Mouse (Mus musculus) CH12.LX (cell line): Measurements from ENCODE around the gene Eri3. TPM values are rescaled to one million over a fixed set of nuclear protein-coding genes. Genes with fewer than 3 reads are reported as not detected.

Experiments used
- DNase-seq: peaks from one replicate; pipeline ENCODE4 v3.0.0-alpha.2; 2013; ENCODE audit errors: extremely low read depth
- H3K27ac ChIP-seq: 2 replicates; pipeline ENCODE4 v1.5.1; 2012; ENCODE audit warnings: low read depth, mild to moderate bottlenecking, control low read depth, moderate library complexity; ENCODE audit not compliant: insufficient read depth
- H3K27me3 ChIP-seq: replicated peaks from 2 replicates; pipeline ENCODE3; 2012; ENCODE audit warnings: inconsistent platforms
- H3K36me3 ChIP-seq, 2 experiments: replicated peaks in 1 of 2; 2 replicates each; pipeline versions ENCODE3 to v1.6.1; 2012; ENCODE audit warnings: inconsistent platforms in 1 of 2, low read length in 1 of 2, mild to moderate bottlenecking in 1 of 2, mixed read lengths in 1 of 2, moderate library complexity in 1 of 2; ENCODE audit not compliant: control insufficient read depth in 1 of 2, insufficient read depth in 1 of 2
- H3K4me1 ChIP-seq, 2 experiments: 2 replicates each; pipeline ENCODE4 v1.6.1; 2012; ENCODE audit warnings: inconsistent platforms in 1 of 2, moderate library complexity in 1 of 2; ENCODE audit not compliant: insufficient read depth in 2 of 2, control insufficient read depth in 1 of 2
- H3K4me2 ChIP-seq: 2 replicates; pipeline ENCODE4 v1.6.1; 2012; ENCODE audit warnings: low read depth, mild to moderate bottlenecking, control low read depth; ENCODE audit not compliant: poor library complexity, insufficient read depth, severe bottlenecking
- H3K4me3 ChIP-seq, 3 experiments: fragments of 150-350 bp in 1 of 3; sonication (generic) in 1 of 3; replicated peaks in 1 of 3; 2 replicates each; pipeline versions ENCODE3 to v1.5.1; 2011 to 2012; ENCODE audit warnings: low read depth in 2 of 3, low read length in 2 of 3, mild to moderate bottlenecking in 2 of 3, moderate library complexity in 2 of 3, control low read depth in 1 of 3, improper control_type of control experiment in 1 of 3, inconsistent platforms in 1 of 3, mixed read lengths in 1 of 3; ENCODE audit not compliant: poor library complexity in 1 of 3
- H3K79me2 ChIP-seq: replicated peaks from 2 replicates; pipeline ENCODE4 v1.6.1; 2012; ENCODE audit warnings: mild to moderate bottlenecking, moderate library complexity; ENCODE audit not compliant: control insufficient read depth, poor library complexity, insufficient read depth, severe bottlenecking; ENCODE audit errors: extremely low read depth
- H3K9ac ChIP-seq: 2 replicates; pipeline ENCODE4 v1.6.1; 2012; ENCODE audit warnings: low read depth, mild to moderate bottlenecking, control low read depth, moderate library complexity; ENCODE audit not compliant: insufficient read depth
- H3K9me3 ChIP-seq: replicated peaks from 2 replicates; pipeline ENCODE3; 2012; ENCODE audit warnings: low read length, inconsistent platforms, mixed read lengths
- BHLHE40 ChIP-seq: IDR thresholded peaks from 2 replicates; pipeline ENCODE4 v1.6.1; 2011; ENCODE audit warnings: mild to moderate bottlenecking, low read depth, low read length, improper control_type of control experiment
- CHD1 ChIP-seq: IDR thresholded peaks from 2 replicates; pipeline ENCODE4 v1.6.1; 2012; ENCODE audit warnings: low read depth, low read length, improper control_type of control experiment, inconsistent platforms
- CHD2 ChIP-seq: IDR thresholded peaks from 2 replicates; pipeline ENCODE4 v1.6.1; 2011; ENCODE audit warnings: low read length, improper control_type of control experiment
- CTCF ChIP-seq, 2 experiments: IDR thresholded peaks in 1 of 2; conservative IDR thresholded peaks in 1 of 2; 2 replicates each; pipeline ENCODE4 v1.5.1; 2011 to 2012; ENCODE audit warnings: low read depth in 2 of 2, low read length in 2 of 2, improper control_type of control experiment in 1 of 2, inconsistent platforms in 1 of 2, mild to moderate bottlenecking in 1 of 2, moderate library complexity in 1 of 2
- E2F4 ChIP-seq: IDR thresholded peaks from 2 replicates; pipeline ENCODE4 v1.6.1; 2011; ENCODE audit warnings: low read depth, low read length, improper control_type of control experiment; ENCODE audit not compliant: insufficient replicate concordance
- ELF1 ChIP-seq: IDR thresholded peaks from 2 replicates; pipeline ENCODE4 v1.6.1; 2014; ENCODE audit warnings: low read depth, mild to moderate bottlenecking, inconsistent platforms, low read length, improper control_type of control experiment
- ETS1 ChIP-seq: conservative IDR thresholded peaks from 2 replicates; pipeline ENCODE4 v1.6.1; 2012; ENCODE audit warnings: low read depth, mild to moderate bottlenecking, inconsistent platforms, low read length, improper control_type of control experiment, moderate library complexity
- HCFC1 ChIP-seq: IDR thresholded peaks from 2 replicates; pipeline ENCODE4 v1.6.1; 2012; ENCODE audit warnings: low read depth, mild to moderate bottlenecking, inconsistent platforms, low read length, improper control_type of control experiment
- IRF4 ChIP-seq: IDR thresholded peaks from 2 replicates; pipeline ENCODE4 v1.6.1; 2014; ENCODE audit warnings: low read depth, mild to moderate bottlenecking, inconsistent platforms, low read length, improper control_type of control experiment
- JUN ChIP-seq: IDR thresholded peaks from 2 replicates; pipeline ENCODE4 v1.6.1; 2011; ENCODE audit warnings: low read depth, mild to moderate bottlenecking, low read length, improper control_type of control experiment, moderate library complexity; ENCODE audit not compliant: insufficient read depth
- JUND ChIP-seq: conservative IDR thresholded peaks from 2 replicates; pipeline ENCODE4 v1.6.1; 2011; ENCODE audit warnings: low read depth, low read length, improper control_type of control experiment
- KAT2A ChIP-seq: IDR thresholded peaks from 2 replicates; pipeline ENCODE4 v1.6.1; 2012; ENCODE audit warnings: low read length, improper control_type of control experiment, inconsistent platforms; ENCODE audit not compliant: insufficient replicate concordance
- MAFK ChIP-seq: IDR thresholded peaks from 2 replicates; pipeline ENCODE4 v1.6.1; 2011; ENCODE audit warnings: low read length, improper control_type of control experiment; ENCODE audit not compliant: insufficient replicate concordance
- MAX ChIP-seq: IDR thresholded peaks from 2 replicates; pipeline ENCODE4 v1.6.1; 2011; ENCODE audit warnings: low read length, improper control_type of control experiment
- MAZ ChIP-seq: IDR thresholded peaks from 2 replicates; pipeline ENCODE4 v1.6.1; 2012; ENCODE audit warnings: low read depth, mild to moderate bottlenecking, inconsistent platforms, low read length, improper control_type of control experiment, moderate library complexity
- MEF2A ChIP-seq: IDR thresholded peaks from 2 replicates; pipeline ENCODE4 v1.6.1; 2014; ENCODE audit warnings: low read depth, mild to moderate bottlenecking, inconsistent platforms, low read length, improper control_type of control experiment, borderline replicate concordance
- MXI1 ChIP-seq: IDR thresholded peaks from 2 replicates; pipeline ENCODE4 v1.6.1; 2011; ENCODE audit warnings: mild to moderate bottlenecking, low read depth, low read length, improper control_type of control experiment
- MYC ChIP-seq: IDR thresholded peaks from 2 replicates; pipeline ENCODE4 v1.6.1; 2011; ENCODE audit warnings: low read depth, mild to moderate bottlenecking, improper control_type of control experiment, low read length
- NELFE ChIP-seq: IDR thresholded peaks from 2 replicates; pipeline ENCODE4 v1.6.1; 2011; ENCODE audit warnings: low read depth, low read length, improper control_type of control experiment
- NRF1 ChIP-seq: IDR thresholded peaks from 2 replicates; pipeline ENCODE4 v1.6.1; 2014; ENCODE audit warnings: low read depth, mild to moderate bottlenecking, inconsistent platforms, low read length, improper control_type of control experiment, moderate library complexity
- POLR2A ChIP-seq: IDR thresholded peaks from 2 replicates; pipeline ENCODE4 v1.6.1; 2011; ENCODE audit warnings: low read depth, mild to moderate bottlenecking, improper control_type of control experiment, low read length
- POLR2AphosphoS2 ChIP-seq: IDR thresholded peaks from 2 replicates; pipeline ENCODE4 v1.6.1; 2011; ENCODE audit warnings: low read depth, low read length, improper control_type of control experiment
- RAD21 ChIP-seq: IDR thresholded peaks from 2 replicates; pipeline ENCODE4 v1.6.1; 2011; ENCODE audit warnings: low read depth, mild to moderate bottlenecking, low read length, improper control_type of control experiment, moderate library complexity
- RCOR1 ChIP-seq: conservative IDR thresholded peaks from 2 replicates; pipeline ENCODE4 v1.6.1; 2012; ENCODE audit warnings: low read depth, mild to moderate bottlenecking, inconsistent platforms, low read length, improper control_type of control experiment
- SIN3A ChIP-seq: IDR thresholded peaks from 2 replicates; pipeline ENCODE4 v1.6.1; 2012; ENCODE audit warnings: low read length, improper control_type of control experiment, inconsistent platforms
- SMC3 ChIP-seq: IDR thresholded peaks from 2 replicates; pipeline ENCODE4 v1.6.1; 2011; ENCODE audit warnings: low read depth, low read length, improper control_type of control experiment
- TBP ChIP-seq: conservative IDR thresholded peaks from 2 replicates; pipeline ENCODE4 v1.6.1; 2011; ENCODE audit warnings: low read depth, low read length, improper control_type of control experiment
- TCF12 ChIP-seq: IDR thresholded peaks from 2 replicates; pipeline ENCODE4 v1.6.1; 2014; ENCODE audit warnings: low read depth, mild to moderate bottlenecking, inconsistent platforms, low read length, improper control_type of control experiment
- UBTF ChIP-seq: IDR thresholded peaks from 2 replicates; pipeline ENCODE4 v1.6.1; 2012; ENCODE audit warnings: low read depth, mild to moderate bottlenecking, inconsistent platforms, low read length, improper control_type of control experiment, moderate library complexity
- USF2 ChIP-seq: conservative IDR thresholded peaks from 2 replicates; pipeline ENCODE4 v1.6.1; 2011; ENCODE audit warnings: low read depth, low read length, improper control_type of control experiment
- ZC3H11A ChIP-seq: IDR thresholded peaks from 2 replicates; pipeline ENCODE4 v1.6.1; 2012; ENCODE audit warnings: low read depth, mild to moderate bottlenecking, inconsistent platforms, low read length, improper control_type of control experiment
- ZKSCAN1 ChIP-seq: IDR thresholded peaks from 2 replicates; pipeline ENCODE4 v1.6.1; 2012; ENCODE audit warnings: low read depth, inconsistent platforms, low read length, improper control_type of control experiment, borderline replicate concordance
- ZNF384 ChIP-seq: IDR thresholded peaks from 2 replicates; pipeline ENCODE4 v1.6.1; 2012; ENCODE audit warnings: low read depth, low read length, improper control_type of control experiment, inconsistent platforms
- dilution Hi-C: fragments of 300-500 bp; cut with MboI; formaldehyde crosslinking; loops from 2 replicates; pipeline ENCODE4 v1.14.3; 2020; ENCODE audit warnings: low sequenced_read_pairs; ENCODE audit not compliant: extremely low pct_unique_long_range_greater_than_20kb, extremely low pct_ligation_motif_present
- in situ Hi-C: fragments of 300-500 bp; cut with MboI; formaldehyde crosslinking; loops from 3 replicates; pipeline ENCODE4 v1.14.3; 2019; ENCODE audit warnings: low sequenced_read_pairs, low pct_ligation_motif_present, low pct_unique_long_range_greater_than_20kb, mixed read lengths
- polyA plus RNA-seq: library from polyadenylated mRNA; unstranded; fragments of >175 nt; gene quantifications from 2 replicates; pipeline ENCODE4 v1.2.1, GENCODE M21; 2012; ENCODE audit warnings: low read depth; ENCODE audit not compliant: insufficient read length
- total RNA-seq, 2 experiments: library from RNA; depleted of rRNA; stranded (reverse); fragments of 300-350 nt in 1 of 2; fragments of >200 nt in 1 of 2; gene quantifications; 2 replicates each; pipeline ENCODE4 v1.2.3; 2012 to 2014

Gene Eri3
- total and polyA plus RNA-seq, 3 experiments = 31.2 to 38.0 (median 31.9) TPM

DNA sequence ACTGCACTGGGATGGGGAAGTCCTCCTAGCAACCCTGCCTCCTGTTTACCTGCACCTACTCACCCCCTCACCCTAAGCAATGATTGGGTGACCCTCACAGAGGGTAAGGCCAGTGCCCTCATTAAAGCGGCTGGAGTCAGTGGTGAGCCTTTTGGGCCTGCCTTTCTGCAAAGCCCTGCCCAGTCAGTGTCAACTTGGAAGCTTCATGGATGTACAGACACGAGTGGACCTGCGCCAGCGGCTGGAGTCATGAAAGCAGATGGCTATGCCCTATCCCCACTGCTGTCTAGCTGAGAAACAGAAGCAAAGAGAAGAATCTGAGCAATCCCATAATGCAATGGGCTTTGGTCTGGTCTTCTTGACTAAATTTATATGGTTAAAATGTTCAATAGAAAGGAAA, 136.2 kb downstream of the Eri3 start:
- no peak overlapping the region for H3K9ac ChIP-seq
- DNase-seq = no peak
- peaks cover 0 to 2% of the 10 kb centered on the region in 2 experiments; a peak in 2 of 4 replicates for H3K4me1 ChIP-seq
- dilution Hi-C loops (no loop called here), in situ Hi-C loops (no loop called here)
- no peak overlapping the region for H3K4me3 ChIP-seq
- H3K36me3 ChIP-seq = no peaks in the 10 kb centered on the region
- no peak overlapping the region for H3K4me2 ChIP-seq
- TF ChIP-seq UBTF (no peak), ZKSCAN1 (no peak), USF2 (no peak), POLR2AphosphoS2 (no peak), MYC (no peak), HCFC1 (no peak), ELF1 (no peak), KAT2A (no peak), ETS1 (no peak), RCOR1 (no peak), NELFE (no peak), MEF2A (no peak), TCF12 (no peak), CHD1 (no peak), E2F4 (no peak), JUN (no peak), JUND (no peak), ZC3H11A (no peak), MXI1 (no peak), BHLHE40 (no peak)
- no peaks in the 10 kb centered on the region for H3K9me3 ChIP-seq
- H3K27ac ChIP-seq = no peak overlapping the region
- peaks cover 5% of the 10 kb centered on the region for H3K27me3 ChIP-seq
- H3K79me2 ChIP-seq = no peaks in the 10 kb centered on the region

DNA sequence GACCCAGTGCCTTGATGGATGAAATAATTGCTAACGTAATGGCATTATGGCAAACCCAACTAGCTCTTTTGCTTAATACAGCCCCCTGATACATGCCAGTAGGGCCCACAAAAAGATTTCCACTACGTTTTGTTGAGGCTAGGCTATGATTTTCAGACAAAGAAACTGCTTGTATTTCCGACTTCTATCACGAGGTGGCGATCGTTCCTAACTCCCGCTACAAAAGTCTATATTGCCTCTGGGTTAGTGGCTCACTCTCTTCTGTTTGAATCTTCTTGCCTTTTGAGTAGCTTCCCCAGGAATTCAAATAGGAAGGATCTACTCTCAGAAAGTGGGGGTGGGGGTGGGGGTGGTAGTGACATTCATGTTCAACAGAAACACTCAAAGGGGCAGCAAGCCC, 155.2 kb downstream of the Eri3 start:
- no peaks in the 10 kb centered on the region for H3K36me3 ChIP-seq
- DNase-seq = peak; percentile 55
- peaks cover 9% of the 10 kb centered on the region for H3K27me3 ChIP-seq
- H3K4me2 ChIP-seq = no peak overlapping the region
- H3K4me3 ChIP-seq = no peak overlapping the region
- dilution Hi-C loops = no loop called here
- in situ Hi-C loops = no loop called here
- H3K9me3 ChIP-seq = no peaks in the 10 kb centered on the region
- no peak overlapping the region for H3K27ac ChIP-seq
- H3K4me1 ChIP-seq = no peaks in the 10 kb centered on the region
- H3K9ac ChIP-seq = no peak overlapping the region
- H3K79me2 ChIP-seq = no peaks in the 10 kb centered on the region
- no peak for TF ChIP-seq JUND
- peak; percentile 79 for TF ChIP-seq RAD21
- TF ChIP-seq CHD1 = no peak
- no peak for TF ChIP-seq RCOR1
- TF ChIP-seq MAX = no peak
- no peak for TF ChIP-seq CHD2
- TF ChIP-seq KAT2A = no peak
- no peak for TF ChIP-seq SIN3A
- no peak for TF ChIP-seq MAZ
- no peak for TF ChIP-seq NRF1
- peak; percentile 39 to 89; a peak in 3 of 4 replicates for TF ChIP-seq CTCF (conservative IDR thresholded peaks at IDR 0.05 in 1 of 2, IDR thresholded peaks at IDR 0.05 in 1 of 2; ENCODE audit: low read depth in 2 of 2, low read length in 2 of 2)
- peak; percentile 17; the same call in 1 of the 2 replicates for TF ChIP-seq ZC3H11A
- TF ChIP-seq ZNF384 = no peak
- TF ChIP-seq TBP = no peak
- TF ChIP-seq USF2 = no peak
- peak; percentile 85 for TF ChIP-seq SMC3
- TF ChIP-seq MAFK = no peak
- TF ChIP-seq HCFC1 = no peak
- TF ChIP-seq NELFE = no peak
- peak; percentile 9; the same call in 1 of the 2 replicates for TF ChIP-seq IRF4
- no peak for TF ChIP-seq ETS1
- no peak for TF ChIP-seq POLR2A
- no peak for TF ChIP-seq TCF12
